Mouse (Mus musculus): ENCODE measurements around the gene Hsd17b14. TPM values are rescaled to one million over a fixed set of nuclear protein-coding genes. Genes with fewer than 3 reads are reported as not detected.

The Hsd17b14 gene
- total RNA-seq, 2 experiments from 2014 or later, result not detected

GRCm38 (mm10) chr7:45574472-45575379 is 20.0 kb downstream of the Hsd17b14 start:
- DNase-seq (ENCODE audit: low spot score in 2 of 2), result no peak
- no peak for TF ChIP-seq CTCF (conservative IDR thresholded peaks at IDR 0.05)
- Histone ChIP-seq H3K27ac (no peak overlapping the region), H3K4me3 (no peak overlapping the region)

- no peak overlapping the region for H3K27ac ChIP-seq
- no peak overlapping the region for H3K4me3 ChIP-seq
- no peak for DNase-seq (ENCODE audit: low spot score in 2 of 2)
- TF ChIP-seq CTCF (conservative IDR thresholded peaks at IDR 0.05), result no peak
These were observed 31.2 kb downstream of the Hsd17b14 start for GRCm38 (mm10) chr7:45585923-45586322.

DNA sequence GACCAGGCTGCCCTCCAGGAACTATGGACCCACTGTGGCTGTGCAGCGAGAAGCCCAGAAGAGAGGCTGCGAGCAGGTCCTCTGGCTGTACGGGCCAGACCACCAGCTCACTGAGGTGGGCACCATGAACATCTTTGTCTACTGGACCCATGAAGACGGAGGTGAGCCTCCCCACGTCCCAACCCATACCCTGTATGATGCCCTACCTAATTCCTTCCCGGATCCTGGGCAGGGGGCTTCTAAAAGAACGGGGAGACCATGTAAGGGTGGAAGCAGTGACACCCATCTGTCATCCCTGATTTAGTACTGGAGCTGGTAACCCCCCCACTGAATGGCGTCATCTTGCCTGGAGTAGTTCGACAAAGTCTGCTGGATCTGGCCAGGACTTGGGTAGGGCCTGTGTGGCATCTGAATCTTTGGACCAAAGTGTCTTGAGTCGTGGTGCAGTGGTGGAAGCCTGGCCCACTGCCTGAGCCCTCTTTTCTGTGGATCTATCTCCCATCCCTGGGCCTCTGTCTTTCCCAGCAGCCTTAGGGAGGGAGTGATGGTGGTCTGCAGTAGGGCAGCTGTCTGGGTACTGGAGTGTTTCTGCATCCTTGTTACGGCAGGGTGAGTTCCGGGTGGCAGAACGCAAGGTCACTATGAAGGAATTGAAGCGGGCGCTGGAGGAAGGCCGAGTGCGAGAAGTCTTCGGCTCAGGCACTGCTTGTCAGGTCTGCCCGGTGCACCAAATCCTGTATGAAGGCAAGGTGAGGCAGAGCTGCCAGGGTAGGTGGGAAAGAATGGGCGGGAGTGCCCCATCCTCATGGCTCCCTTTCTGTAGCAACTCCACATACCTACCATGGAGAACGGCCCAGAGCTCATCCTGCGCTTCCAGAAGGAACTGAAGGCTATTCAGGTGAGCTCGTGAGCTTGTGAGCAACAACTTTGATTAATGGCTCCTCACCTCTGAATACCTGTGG is 33.2 kb downstream of the Hsd17b14 start:
- H3K4me3 ChIP-seq, result no peak overlapping the region
- DNase-seq (ENCODE audit: low spot score in 2 of 2), result no peak
- TF ChIP-seq CTCF (conservative IDR thresholded peaks at IDR 0.05), result no peak
- H3K27ac ChIP-seq, result no peak overlapping the region

DNA sequence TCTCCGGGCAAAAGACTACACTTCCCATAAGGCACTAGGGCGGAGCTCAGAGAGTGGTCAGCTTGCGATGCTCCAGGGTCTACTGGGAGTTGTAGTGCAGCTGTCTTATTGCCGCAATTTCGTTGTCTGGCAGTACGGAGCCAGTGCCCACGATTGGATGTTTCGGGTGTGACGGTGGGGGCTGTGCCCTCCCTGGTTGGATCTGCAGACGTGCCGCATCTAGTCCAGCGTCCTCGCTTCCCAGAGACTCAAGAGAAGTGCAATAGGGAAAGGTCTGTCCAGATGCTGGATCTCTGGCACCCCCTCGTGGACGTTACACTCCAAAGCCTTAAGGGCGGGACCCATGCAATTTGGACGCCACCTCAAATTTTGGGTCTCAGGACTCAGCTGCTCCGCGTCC is 34.5 kb downstream of the Hsd17b14 start:
- peak; percentile 94 to 99 for DNase-seq (ENCODE audit: low spot score in 2 of 2)
- TF ChIP-seq CTCF (conservative IDR thresholded peaks at IDR 0.05), result peak; percentile 86
- H3K27ac ChIP-seq, result peak overlapping the region; percentile 87
- H3K4me3 ChIP-seq, result peak overlapping the region; percentile 49

GRCm38 (mm10) chr7:45589898-45590297 is 35.2 kb downstream of the Hsd17b14 start:
- no peak for TF ChIP-seq CTCF (conservative IDR thresholded peaks at IDR 0.05)
- peak overlapping the region; percentile 49; the same call in 1 of the 2 replicates for H3K4me3 ChIP-seq
- DNase-seq (ENCODE audit: low spot score in 2 of 2), result no peak
- H3K27ac ChIP-seq, result peak overlapping the region; percentile 87

DNA sequence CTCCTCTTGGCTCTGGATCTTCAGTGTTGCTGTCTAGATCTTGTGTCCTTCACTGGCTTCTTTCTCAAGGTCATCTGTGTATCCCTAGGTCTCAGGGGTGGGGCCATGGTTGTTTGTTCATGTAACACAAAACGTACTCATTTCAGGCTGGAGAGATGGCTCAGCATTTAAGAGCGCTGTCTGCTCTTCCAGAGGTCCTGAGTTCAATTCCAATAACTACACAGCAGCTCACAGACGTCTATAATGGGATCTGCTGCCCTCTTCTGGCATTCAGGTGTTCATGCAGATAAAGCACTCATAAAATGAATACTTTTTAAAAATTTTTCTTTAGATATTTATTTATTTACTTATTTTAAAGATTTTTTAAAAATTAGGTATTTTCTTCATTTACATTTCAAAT is 36.2 kb downstream of the Hsd17b14 start:
- peak; percentile 78 for TF ChIP-seq CTCF (conservative IDR thresholded peaks at IDR 0.05)
- DNase-seq (ENCODE audit: low spot score in 2 of 2), result no peak

GRCm38 (mm10) chr7:45591880-45592279 is 37.2 kb downstream of the Hsd17b14 start:
- Histone ChIP-seq H3K27ac (no peak overlapping the region), H3K4me3 (no peak overlapping the region)
- DNase-seq (ENCODE audit: low spot score in 2 of 2), result no peak
- TF ChIP-seq CTCF (conservative IDR thresholded peaks at IDR 0.05), result no peak

More for the DNA sequence above, 36.2 kb downstream of the Hsd17b14 start:
- Histone ChIP-seq H3K27ac (no peak overlapping the region), H3K4me3 (no peak overlapping the region)

DNA sequence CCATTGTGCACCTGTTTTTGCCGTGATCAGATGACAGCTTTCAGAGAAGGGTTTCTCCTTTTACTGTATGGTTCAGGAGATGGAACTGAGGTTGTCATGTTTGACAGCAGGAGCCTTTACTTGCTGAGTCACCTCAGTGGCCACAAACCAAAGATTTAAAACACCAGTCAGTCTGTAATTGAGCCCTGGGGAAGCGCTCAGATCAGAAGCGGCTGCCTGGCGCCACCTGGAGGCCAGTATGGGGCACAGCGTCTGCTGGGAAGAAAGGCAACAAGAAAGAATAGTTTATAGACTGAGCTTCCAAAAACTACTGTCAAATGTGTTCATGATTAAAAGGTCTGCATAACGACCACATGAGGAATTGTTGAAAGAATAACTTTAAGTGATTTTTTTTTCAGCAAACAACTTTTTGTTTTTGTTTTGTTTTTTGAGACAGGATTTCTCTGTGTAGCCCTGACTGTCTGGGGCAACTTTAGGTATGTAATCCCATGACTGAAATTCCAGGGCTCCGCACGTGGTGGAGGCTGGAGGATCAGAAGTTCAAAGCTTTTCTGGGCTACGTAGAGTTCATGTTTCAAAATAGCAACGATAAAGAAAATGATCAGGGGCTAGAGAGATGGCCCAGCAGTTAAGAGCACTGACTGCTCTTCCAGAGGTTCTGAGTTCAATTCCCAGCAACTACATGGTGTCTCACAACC is 38.6 kb downstream of the Hsd17b14 start:
- Histone ChIP-seq H3K27ac (no peak overlapping the region), H3K4me3 (no peak overlapping the region)
- DNase-seq (ENCODE audit: low spot score in 2 of 2), result peak; percentile 61 to 79
- peak; percentile 99 for TF ChIP-seq CTCF (conservative IDR thresholded peaks at IDR 0.05)

DNA sequence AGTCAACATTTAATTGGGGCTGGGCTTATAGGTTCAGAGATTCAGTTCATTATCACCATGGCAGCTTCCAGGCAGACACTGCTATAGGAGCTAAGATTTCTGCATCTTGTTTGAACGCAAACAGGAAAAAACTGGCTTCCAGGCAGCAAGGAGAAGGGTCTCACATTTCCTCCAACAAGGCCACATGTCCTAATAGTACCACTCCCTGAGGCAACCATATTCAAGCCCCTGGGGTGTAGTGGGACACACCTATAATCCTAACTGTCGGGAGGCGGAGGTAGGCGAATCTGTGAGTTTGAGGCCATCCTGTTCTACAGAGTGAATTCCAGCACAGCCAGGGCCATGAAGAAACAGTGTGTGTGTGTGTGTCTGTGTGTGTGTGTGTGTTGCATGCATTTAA is 40.5 kb downstream of the Hsd17b14 start:
- Histone ChIP-seq H3K27ac (no peak overlapping the region), H3K4me3 (no peak overlapping the region)
- TF ChIP-seq CTCF (conservative IDR thresholded peaks at IDR 0.05), result no peak
- DNase-seq (ENCODE audit: low spot score in 2 of 2), result no peak

- Histone ChIP-seq H3K4me3 (no peak overlapping the region), H3K27ac (no peak overlapping the region)
- DNase-seq (ENCODE audit: low spot score in 2 of 2), result no peak
- no peak for TF ChIP-seq CTCF (conservative IDR thresholded peaks at IDR 0.05)
These were observed 41.4 kb downstream of the Hsd17b14 start for GRCm38 (mm10) chr7:45596107-45596506.

GRCm38 (mm10) chr7:45597013-45597412 is 42.3 kb downstream of the Hsd17b14 start:
- no peak overlapping the region for H3K4me3 ChIP-seq
- no peak overlapping the region for H3K27ac ChIP-seq
- DNase-seq (ENCODE audit: low spot score in 2 of 2), result no peak
- no peak for TF ChIP-seq CTCF (conservative IDR thresholded peaks at IDR 0.05)

DNA sequence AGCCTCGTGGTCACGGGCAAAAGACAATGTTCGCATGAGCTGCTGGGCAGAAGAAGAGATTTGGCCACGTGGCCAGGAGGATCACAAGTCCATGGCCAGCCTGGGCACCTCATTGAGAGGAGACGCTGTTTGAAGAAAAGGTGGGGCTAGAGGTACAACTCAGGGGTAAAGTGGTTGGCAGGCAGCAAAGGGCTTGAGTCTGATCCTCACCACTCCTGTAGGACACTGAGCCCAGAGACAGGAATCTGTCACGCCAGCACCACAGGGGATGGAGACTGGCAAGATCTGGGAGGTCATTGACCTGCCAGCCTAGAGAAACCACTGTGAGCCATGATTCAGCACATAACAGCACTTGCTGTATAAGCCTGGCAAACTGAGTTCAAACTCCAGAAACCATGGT is 42.8 kb downstream of the Hsd17b14 start:
- Histone ChIP-seq H3K27ac (no peak overlapping the region), H3K4me3 (no peak overlapping the region)
- no peak for TF ChIP-seq CTCF (conservative IDR thresholded peaks at IDR 0.05)
- DNase-seq (ENCODE audit: low spot score in 2 of 2), result no peak

Measured in layer of hippocampus, adult 2 months (tissue).